Mouse (Mus musculus) thymus, adult 2 months (tissue): ENCODE results near the gene Antxr2. TPM values are rescaled to one million over a fixed set of nuclear protein-coding genes. Genes with fewer than 3 reads are reported as not detected.

ENCODE experiments used
- DNase-seq: peaks from one replicate; pipeline ENCODE4 v3.0.0; 2021
- H3K27ac ChIP-seq: fragments of 200-500 bp; 2 replicates; pipeline ENCODE4 v1.5.1; 2012; ENCODE audit warnings: low read length, control low read depth; ENCODE audit not compliant: control insufficient read depth, insufficient read depth
- H3K27me3 ChIP-seq: fragments of 200-500 bp; 2 replicates; pipeline ENCODE4 v1.6.1; 2012; ENCODE audit warnings: mild to moderate bottlenecking, low read length, moderate library complexity, mixed read lengths; ENCODE audit not compliant: control insufficient read depth, insufficient read depth
- H3K36me3 ChIP-seq: fragments of 200-500 bp; 2 replicates; pipeline ENCODE4 v1.6.1; 2012; ENCODE audit warnings: mild to moderate bottlenecking, low read length, moderate library complexity; ENCODE audit not compliant: control insufficient read depth, insufficient read depth
- H3K4me1 ChIP-seq: fragments of 200-500 bp; replicated peaks from 2 replicates; pipeline ENCODE4 v1.6.1; 2012; ENCODE audit warnings: low read length; ENCODE audit not compliant: control insufficient read depth, insufficient read depth
- H3K4me3 ChIP-seq: fragments of 200-500 bp; 2 replicates; pipeline ENCODE4 v1.5.1; 2012; ENCODE audit warnings: mild to moderate bottlenecking, low read length, control low read depth, moderate library complexity; ENCODE audit not compliant: control insufficient read depth, insufficient read depth
- CTCF ChIP-seq: fragments of 200-500 bp; IDR thresholded peaks from 2 replicates; pipeline ENCODE4 v1.5.1; 2012; ENCODE audit warnings: mild to moderate bottlenecking, control low read depth, low read length, moderate library complexity, borderline replicate concordance; ENCODE audit not compliant: control insufficient read depth, poor library complexity, insufficient read depth; ENCODE audit errors: extremely low read depth
- POLR2A ChIP-seq: fragments of 200-500 bp; IDR thresholded peaks from 2 replicates; pipeline ENCODE4 v1.6.1; 2012; ENCODE audit warnings: mild to moderate bottlenecking, low read length, control low read depth, moderate library complexity; ENCODE audit not compliant: control insufficient read depth, poor library complexity, insufficient read depth; ENCODE audit errors: extremely low read depth
- WGBS: fragments of 180-500 bp; shearing (Covaris S2); methylation state at CpG from one replicate; pipeline ENCODE4 v1.1.7; 2018; 5-methylcytosine and 5-hydroxymethylcytosine counted together
- polyA plus RNA-seq: library from polyadenylated mRNA; depleted of rRNA; stranded (reverse); fragments of >200 nt; gene quantifications from 2 replicates; pipeline ENCODE4 v1.2.3, GENCODE M21; 2012

Gene Antxr2
- polyA plus RNA-seq, 1 experiment = 4.5 TPM

GRCm38 (mm10) chr5:97935140-97936129 is 95.4 kb downstream of the Antxr2 start:
- DNase-seq = peak; percentile 36
- H3K36me3 ChIP-seq = no peaks in the 10 kb centered on the region
- 0 out of 2 replicates have a peak, but pooled peaks cover 3% of the 10 kb centered on the region for H3K4me1 ChIP-seq
- no peak for TF ChIP-seq CTCF
- TF ChIP-seq POLR2A = no peak
- H3K4me3 ChIP-seq = peak overlapping the region; percentile 40
- no peak overlapping the region for H3K27ac ChIP-seq
- H3K27me3 ChIP-seq = no peaks in the 10 kb centered on the region
- WGBS = 76% methylated on average over 56 of the region's 56 CpGs

DNA sequence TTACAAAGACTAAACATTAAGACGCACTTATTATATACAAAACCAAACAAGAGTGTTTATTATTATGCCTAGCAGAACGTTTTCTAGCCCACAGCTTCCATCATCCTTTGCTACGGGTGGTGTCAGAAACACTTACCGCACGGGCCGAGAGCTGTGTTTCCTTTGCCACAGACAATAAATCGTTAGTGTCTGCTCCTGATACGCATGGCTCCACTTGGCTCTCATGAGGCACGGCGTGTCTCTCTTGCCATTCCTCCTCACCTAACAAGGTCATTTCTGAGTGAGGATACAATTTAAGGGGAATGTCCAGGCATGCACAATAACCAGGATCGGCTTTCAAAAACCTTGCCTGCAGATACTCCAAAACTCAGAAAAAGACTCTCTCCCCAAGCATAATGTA is 113.2 kb downstream of the Antxr2 start:
- DNase-seq = no peak
- Histone ChIP-seq H3K4me1 (no peaks in the 10 kb centered on the region), H3K36me3 (no peaks in the 10 kb centered on the region), H3K27me3 (no peaks in the 10 kb centered on the region), H3K4me3 (no peak overlapping the region), H3K27ac (no peak overlapping the region)
- WGBS = 91% methylated on average over 11 of the region's 11 CpGs
- TF ChIP-seq POLR2A = no peak
- TF ChIP-seq CTCF = no peak

DNA sequence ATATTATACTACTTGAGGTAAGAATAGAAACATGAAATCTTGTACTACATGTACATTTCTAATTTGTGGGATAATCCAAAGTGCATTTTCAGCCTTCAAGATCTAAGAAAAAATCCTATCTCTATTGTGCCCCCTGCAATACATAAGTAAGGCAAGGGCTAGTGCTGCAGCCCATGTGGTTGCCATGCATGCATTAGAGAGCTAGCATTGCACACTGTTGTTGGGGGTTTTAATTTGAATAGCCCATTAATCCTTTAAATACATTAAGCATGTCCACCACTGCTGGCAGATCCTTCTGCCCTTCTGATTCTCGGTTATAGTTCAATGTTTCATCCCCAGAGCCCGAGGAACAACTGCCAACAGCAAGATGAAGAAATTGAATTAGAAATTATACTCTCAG is 116.0 kb downstream of the Antxr2 start:
- Histone ChIP-seq H3K4me3 (no peak overlapping the region), H3K36me3 (no peaks in the 10 kb centered on the region), H3K27ac (no peak overlapping the region), H3K4me1 (0 out of 2 replicates have a peak, but pooled peaks cover 2% of the 10 kb centered on the region), H3K27me3 (no peaks in the 10 kb centered on the region)
- no peak for DNase-seq
- no peak for TF ChIP-seq POLR2A
- TF ChIP-seq CTCF = no peak
- WGBS = 94% methylated on average over 2 of the region's 2 CpGs

DNA sequence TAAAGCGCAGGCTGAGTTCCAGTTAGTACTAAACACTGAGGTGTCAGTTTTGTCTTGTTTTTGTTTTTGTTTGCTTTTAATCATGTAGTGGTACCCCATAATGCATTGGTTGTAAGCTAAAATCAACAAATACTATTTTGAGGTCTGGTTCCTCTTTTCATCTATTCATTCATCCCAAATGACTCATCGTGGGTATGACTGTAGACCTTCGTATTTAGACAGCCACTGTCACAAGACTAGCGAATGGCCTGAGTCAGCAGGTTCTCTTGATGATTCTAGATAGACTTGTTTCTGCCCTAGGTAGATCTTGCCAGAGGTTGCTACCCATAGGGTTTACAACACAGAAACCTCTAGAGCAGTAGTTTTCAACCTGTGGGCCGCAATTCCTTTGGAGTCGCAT is 116.9 kb downstream of the Antxr2 start:
- Histone ChIP-seq H3K36me3 (no peaks in the 10 kb centered on the region), H3K4me1 (0 out of 2 replicates have a peak, but pooled peaks cover 2% of the 10 kb centered on the region), H3K27ac (no peak overlapping the region), H3K4me3 (no peak overlapping the region), H3K27me3 (no peaks in the 10 kb centered on the region)
- no peak for TF ChIP-seq POLR2A
- no peak for TF ChIP-seq CTCF
- no peak for DNase-seq
- 82% methylated on average over 6 of the region's 6 CpGs for WGBS

DNA sequence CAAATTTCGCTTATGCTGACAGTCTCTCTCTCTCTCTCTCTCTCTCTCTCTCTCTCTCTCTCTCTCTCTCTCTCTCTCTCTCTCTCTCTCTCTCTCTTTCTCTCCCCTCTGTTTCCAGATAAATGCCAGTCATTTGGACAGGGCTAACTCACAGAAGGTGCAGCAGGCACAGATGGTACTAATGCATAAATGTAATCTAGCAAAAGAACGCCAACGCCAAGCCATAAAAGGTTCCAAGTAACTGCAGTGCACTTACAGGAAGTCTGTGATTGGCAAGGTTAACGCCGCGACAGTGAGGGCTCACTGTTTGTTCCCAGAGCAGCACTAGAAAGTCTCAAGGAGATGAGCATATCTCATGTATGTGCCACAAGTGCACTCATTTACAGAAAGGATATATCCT is 123.4 kb downstream of the Antxr2 start:
- WGBS = 93% methylated on average over 6 of the region's 6 CpGs
- Histone ChIP-seq H3K36me3 (no peaks in the 10 kb centered on the region), H3K4me3 (no peak overlapping the region), H3K27ac (no peak overlapping the region), H3K27me3 (no peaks in the 10 kb centered on the region), H3K4me1 (0 out of 2 replicates have a peak, but pooled peaks cover 2% of the 10 kb centered on the region)
- no peak for DNase-seq
- no peak for TF ChIP-seq POLR2A
- TF ChIP-seq CTCF = no peak

- H3K4me1 ChIP-seq = 0 out of 2 replicates have a peak, but pooled peaks cover 2% of the 10 kb centered on the region
- H3K27ac ChIP-seq = no peak overlapping the region
- no peak overlapping the region for H3K4me3 ChIP-seq
- 94% methylated on average over 13 of the region's 13 CpGs for WGBS
- TF ChIP-seq CTCF = no peak
- TF ChIP-seq POLR2A = no peak
- H3K27me3 ChIP-seq = no peaks in the 10 kb centered on the region
- DNase-seq = no peak
- H3K36me3 ChIP-seq = no peaks in the 10 kb centered on the region
Measured at GRCm38 (mm10) chr5:97906537-97907266, 124.1 kb downstream of the Antxr2 start.
